Mouse (Mus musculus): ENCODE data around the gene Ttc39b.

DNA sequence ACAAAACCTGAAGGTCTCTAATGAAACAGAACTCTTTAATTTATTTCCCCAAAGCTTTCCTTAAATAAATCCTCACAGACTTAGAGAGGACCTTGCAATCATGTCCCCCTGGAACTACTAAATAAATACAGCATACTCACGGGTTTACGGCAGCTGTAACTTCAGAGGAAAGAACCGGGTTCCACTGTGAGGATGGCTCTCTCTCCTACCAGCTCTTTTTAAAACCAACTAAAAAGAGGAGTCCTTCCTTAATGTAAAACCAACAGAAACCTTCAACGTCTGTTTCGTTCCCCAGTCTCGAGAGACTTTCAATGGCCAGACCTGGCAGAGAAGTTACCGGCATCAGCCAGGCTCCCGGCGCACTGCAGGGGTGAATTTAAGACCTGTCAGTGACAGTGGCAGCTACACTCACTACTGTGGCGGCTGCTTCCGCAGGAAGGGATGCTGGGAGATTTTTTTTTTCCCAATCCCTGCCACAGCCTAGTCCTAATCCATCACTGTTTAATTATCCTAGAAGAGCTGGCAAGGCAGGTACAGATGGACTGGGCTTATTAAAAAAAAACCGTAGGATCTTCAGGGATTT is 39.2 kb downstream of the Ttc39b start:
- TF ChIP-seq CTCF (conservative IDR thresholded peaks at IDR 0.05; ENCODE audit: insufficient read depth, insufficient read length, low read depth, low read length) = no peak
- no peak for TF ChIP-seq POLR2A (IDR thresholded peaks at IDR 0.05; ENCODE audit: low read depth, low read length)
